Mouse (Mus musculus) liver, embryonic 11.5 days (tissue): Measurements from ENCODE around the gene Racgap1. TPM values are rescaled to one million over a fixed set of nuclear protein-coding genes. Genes with fewer than 3 reads are reported as not detected.
A peak's percentile ranks its signal among the peaks of the same experiment; 100 is the strongest.

Experiments
- ATAC-seq: fragments of 200-750 bp; cut with Nextera tagmentation; replicated peaks from 2 replicates; pipeline ENCODE4 v1.8.0; 2017; ENCODE audit warnings: moderate number of reproducible peaks, mild to moderate bottlenecking, moderate TSS enrichment, moderate library complexity; ENCODE audit not compliant: low FRiP score
- DNase-seq: peaks from one replicate; pipeline ENCODE4 v3.0.0-alpha.2; 2017; ENCODE audit warnings: low spot score
- H3K27ac ChIP-seq: fragments of 300-500 bp; sonication (generic); 2 replicates; pipeline ENCODE4 v1.5.1; 2014; ENCODE audit warnings: mild to moderate bottlenecking, low read depth, low read length, control low read depth
- H3K27me3 ChIP-seq: fragments of 300-500 bp; sonication (generic); replicated peaks from 2 replicates; pipeline ENCODE4 v1.6.1; 2014; ENCODE audit warnings: low read length, mixed read lengths; ENCODE audit not compliant: control insufficient read depth, insufficient read depth
- H3K36me3 ChIP-seq: fragments of 300-500 bp; sonication (generic); 2 replicates; pipeline ENCODE4 v1.6.1; 2014; ENCODE audit warnings: mild to moderate bottlenecking, low read length, moderate library complexity, mixed read lengths; ENCODE audit not compliant: control insufficient read depth, insufficient read depth
- H3K4me1 ChIP-seq: fragments of 300-500 bp; sonication (generic); replicated peaks from 2 replicates; pipeline ENCODE4 v1.6.1; 2014; ENCODE audit warnings: low read length, mixed read lengths; ENCODE audit not compliant: control insufficient read depth, insufficient read depth
- H3K4me2 ChIP-seq: fragments of 300-500 bp; sonication (generic); 2 replicates; pipeline ENCODE4 v1.6.1; 2014; ENCODE audit warnings: mild to moderate bottlenecking, control low read depth, moderate library complexity
- H3K4me3 ChIP-seq: fragments of 300-500 bp; sonication (generic); 2 replicates; pipeline ENCODE4 v1.5.1; 2014; ENCODE audit warnings: low read depth, low read length, control low read depth
- H3K9ac ChIP-seq: fragments of 300-500 bp; sonication (generic); 2 replicates; pipeline ENCODE4 v1.6.1; 2014; ENCODE audit warnings: low read depth, low read length, control low read depth
- H3K9me3 ChIP-seq: fragments of 300-500 bp; sonication (generic); 2 replicates; pipeline ENCODE4 v1.6.1; 2016; ENCODE audit warnings: low read length, inconsistent platforms, mixed read lengths; ENCODE audit not compliant: control insufficient read depth
- WGBS: fragments of 180-500 bp; shearing (Covaris S2); extraction: QIAGEN DNeasy Blood & Tissue Kit; methylation state at CpG from one replicate; pipeline ENCODE4 v1.1.7; 2014; 5-methylcytosine and 5-hydroxymethylcytosine counted together
- polyA plus RNA-seq: library from polyadenylated mRNA; unstranded; fragments of >200 nt; fragmentation: Nextera tagmentation; extraction: Ambion mirVana; gene quantifications from 2 replicates; pipeline ENCODE4 v1.2.1, GENCODE M21; 2014

Racgap1 gene
- polyA plus RNA-seq, 1 experiment from 2014 or later = 91.2 TPM

GRCm38 (mm10) chr15:99658437-99658836, 7.0 kb upstream of the Racgap1 start:
- Histone ChIP-seq H3K27me3 (peaks cover 72% of the 10 kb centered on the region), H3K4me3 (no peak overlapping the region), H3K4me1 (peaks cover 18% of the 10 kb centered on the region), H3K4me2 (no peak overlapping the region), H3K9me3 (no peaks in the 10 kb centered on the region), H3K27ac (no peak overlapping the region), H3K36me3 (no peaks in the 10 kb centered on the region), H3K9ac (no peak overlapping the region)
- WGBS = 23% methylated on average over 2 of the region's 2 CpGs
- ATAC-seq = no peak
- no peak for DNase-seq

- Histone ChIP-seq H3K4me2 (no peak overlapping the region), H3K27me3 (peaks cover 66% of the 10 kb centered on the region), H3K4me1 (peaks cover 13% of the 10 kb centered on the region), H3K9me3 (no peaks in the 10 kb centered on the region), H3K9ac (no peak overlapping the region), H3K36me3 (no peaks in the 10 kb centered on the region), H3K27ac (no peak overlapping the region), H3K4me3 (no peak overlapping the region)
- WGBS = 37% methylated on average over 9 of the region's 9 CpGs
- DNase-seq = no peak
- no peak for ATAC-seq
Measured at GRCm38 (mm10) chr15:99655956-99656355, 4.5 kb upstream of the Racgap1 start.

GRCm38 (mm10) chr15:99653876-99654275, 2.4 kb upstream of the Racgap1 start:
- no peaks in the 10 kb centered on the region for H3K36me3 ChIP-seq
- no peaks in the 10 kb centered on the region for H3K9me3 ChIP-seq
- ATAC-seq = no peak
- H3K27ac ChIP-seq = no peak overlapping the region
- H3K4me3 ChIP-seq = peak overlapping the region; percentile 24
- DNase-seq = no peak
- WGBS = 8% methylated on average over 21 of the region's 21 CpGs
- H3K27me3 ChIP-seq = peaks cover 55% of the 10 kb centered on the region
- H3K9ac ChIP-seq = no peak overlapping the region
- H3K4me1 ChIP-seq = peaks cover 32% of the 10 kb centered on the region
- peak overlapping the region; percentile 54 for H3K4me2 ChIP-seq

GRCm38 (mm10) chr15:99653291-99653690, 1.8 kb upstream of the Racgap1 start:
- Histone ChIP-seq H3K4me2 (peak overlapping the region; percentile 54), H3K27me3 (peaks cover 53% of the 10 kb centered on the region), H3K9ac (no peak overlapping the region), H3K27ac (no peak overlapping the region), H3K4me3 (no peak overlapping the region), H3K4me1 (peaks cover 36% of the 10 kb centered on the region), H3K36me3 (no peaks in the 10 kb centered on the region), H3K9me3 (no peaks in the 10 kb centered on the region)
- 10% methylated on average over 8 of the region's 8 CpGs for WGBS
- ATAC-seq (no peak), DNase-seq (no peak)

- H3K4me2 ChIP-seq = peak overlapping the region; percentile 59
- ATAC-seq (no peak), DNase-seq (no peak)
- no peak overlapping the region for H3K27ac ChIP-seq
- H3K4me1 ChIP-seq = peaks cover 36% of the 10 kb centered on the region
- H3K9me3 ChIP-seq = no peaks in the 10 kb centered on the region
- WGBS = 69% methylated on average over 10 of the region's 10 CpGs
- no peaks in the 10 kb centered on the region for H3K36me3 ChIP-seq
- H3K9ac ChIP-seq = peak overlapping the region; percentile 46; the same call in 1 of the 2 replicates
- H3K4me3 ChIP-seq = peak overlapping the region; percentile 87; the same call in 1 of the 2 replicates
- H3K27me3 ChIP-seq = peaks cover 47% of the 10 kb centered on the region
Measured at GRCm38 (mm10) chr15:99651984-99652872, 772 bp upstream of the Racgap1 start.

- WGBS = 44% methylated on average over 2 of the region's 2 CpGs
- Histone ChIP-seq H3K36me3 (no peaks in the 10 kb centered on the region), H3K9ac (peak overlapping the region; percentile 78), H3K9me3 (no peaks in the 10 kb centered on the region), H3K27me3 (peaks cover 29% of the 10 kb centered on the region), H3K4me1 (peaks cover 40% of the 10 kb centered on the region), H3K27ac (no peak overlapping the region), H3K4me2 (peak overlapping the region; percentile 88), H3K4me3 (peak overlapping the region; percentile 87)
- DNase-seq (no peak), ATAC-seq (no peak)
Measured at GRCm38 (mm10) chr15:99650304-99650703, 1.2 kb downstream of the Racgap1 start.

GRCm38 (mm10) chr15:99649067-99649761, 2.2 kb downstream of the Racgap1 start:
- WGBS = 37% methylated on average over 6 of the region's 6 CpGs
- Histone ChIP-seq H3K36me3 (no peaks in the 10 kb centered on the region), H3K27me3 (peaks cover 18% of the 10 kb centered on the region), H3K27ac (no peak overlapping the region), H3K9me3 (no peaks in the 10 kb centered on the region), H3K4me3 (peak overlapping the region; percentile 29), H3K9ac (no peak overlapping the region), H3K4me2 (peak overlapping the region; percentile 88), H3K4me1 (peaks cover 40% of the 10 kb centered on the region)
- DNase-seq (no peak), ATAC-seq (no peak)

- 61% methylated on average over 4 of the region's 4 CpGs for WGBS
- Histone ChIP-seq H3K9ac (no peak overlapping the region), H3K4me2 (no peak overlapping the region), H3K9me3 (no peaks in the 10 kb centered on the region), H3K36me3 (no peaks in the 10 kb centered on the region), H3K4me1 (peaks cover 37% of the 10 kb centered on the region), H3K27me3 (peaks cover 9% of the 10 kb centered on the region), H3K4me3 (no peak overlapping the region), H3K27ac (no peak overlapping the region)
- ATAC-seq (no peak), DNase-seq (no peak)
Measured at GRCm38 (mm10) chr15:99648326-99648725, 3.1 kb downstream of the Racgap1 start.
